In genomic region chr16:22564259-22564906, GRCm38 (mm10) we compare ENCODE assay signal across 8 mouse cellular contexts.
DNase-seq lines count a peak whose midpoint lies in the region; ATAC-seq lines count a peak whose summit lies in the region.

No protein-coding gene starts in this region.

- DNase-seq in ovary, postnatal 14 days (ENCODE audit: low spot score) = peak; percentile 38
- DNase-seq in ovary, postnatal 10 days (ENCODE audit: low spot score) = no peak
- DNase-seq in c-Kit-positive CD71-negative TER-119-negative erythroid progenitor cells, embryonic 14.5 days (ENCODE audit: low read depth) = peak; percentile 56
- peak; percentile 81 for DNase-seq in forebrain, embryonic 11.5 days (ENCODE audit: low spot score)
- DNase-seq in kidney, postnatal 4 days = peak; percentile 82 to 86
- DNase-seq in midbrain, embryonic 10.5 days (ENCODE audit: low spot score) = peak; percentile 66
- DNase-seq in spleen, postnatal 14 days (ENCODE audit: low spot score in 2 of 2) = peak; percentile 15 to 40

- no peak overlapping the region for H3K4me2 ChIP-seq in forebrain, embryonic 11.5 days (ENCODE audit: low read depth, low read length, severe bottlenecking)
- peak overlapping the region; percentile 52 for H3K4me2 ChIP-seq in heart, embryonic 16.5 days (ENCODE audit: low read depth, low read length)

- H3K27me3 ChIP-seq in forebrain, embryonic 11.5 days (ENCODE audit: control insufficient read depth, insufficient read depth, low read length) = no peaks in the 10 kb centered on the region
- H3K27me3 ChIP-seq in heart, embryonic 16.5 days (ENCODE audit: control insufficient read depth, insufficient read depth, low read length) = no peaks in the 10 kb centered on the region
- H3K27me3 ChIP-seq in midbrain, embryonic 10.5 days (ENCODE audit: low read depth, poor library complexity, severe bottlenecking) = peaks cover 14% of the 10 kb centered on the region

- no peaks in the 10 kb centered on the region for H3K36me3 ChIP-seq in forebrain, embryonic 11.5 days (ENCODE audit: control insufficient read depth, insufficient read depth, low read length)
- no peaks in the 10 kb centered on the region for H3K36me3 ChIP-seq in heart, embryonic 16.5 days (ENCODE audit: control insufficient read depth, insufficient read depth)
- no peaks in the 10 kb centered on the region for H3K36me3 ChIP-seq in midbrain, embryonic 10.5 days

- no peaks in the 10 kb centered on the region for H3K9me3 ChIP-seq in forebrain, embryonic 11.5 days (ENCODE audit: control insufficient read depth, low read length)
- H3K9me3 ChIP-seq in heart, embryonic 16.5 days (replicated peaks; ENCODE audit: control insufficient read depth, low read length) = no peaks in the 10 kb centered on the region
- H3K9me3 ChIP-seq in midbrain, embryonic 10.5 days (replicated peaks) = no peaks in the 10 kb centered on the region

- H3K4me1 ChIP-seq in forebrain, embryonic 11.5 days (replicated peaks; ENCODE audit: control insufficient read depth, insufficient read depth, low read length) = no peaks in the 10 kb centered on the region
- peaks cover 4% of the 10 kb centered on the region for H3K4me1 ChIP-seq in heart, embryonic 16.5 days (ENCODE audit: control insufficient read depth, insufficient read depth, low read length)
- no peaks in the 10 kb centered on the region for H3K4me1 ChIP-seq in midbrain, embryonic 10.5 days

- ATAC-seq in forebrain, embryonic 11.5 days (replicated peaks; ENCODE audit: low FRiP score) = no peak; the same call in 1 of the 2 replicates
- ATAC-seq in heart, embryonic 16.5 days (replicated peaks; ENCODE audit: extremely low read depth, insufficient read depth, low FRiP score) = peak; percentile 89

- H3K9ac ChIP-seq in forebrain, embryonic 11.5 days (ENCODE audit: low read length) = no peak overlapping the region
- H3K9ac ChIP-seq in heart, embryonic 16.5 days (ENCODE audit: low read length) = peak overlapping the region; percentile 10; the same call in 1 of the 2 replicates

- no peak overlapping the region for H3K27ac ChIP-seq in forebrain, embryonic 11.5 days (ENCODE audit: low read depth, low read length)
- H3K27ac ChIP-seq in heart, embryonic 16.5 days (ENCODE audit: low read length) = peak overlapping the region; percentile 88
- no peak overlapping the region for H3K27ac ChIP-seq in midbrain, embryonic 10.5 days (replicated peaks)

- 66% methylated on average over 14 of the region's 14 CpGs for WGBS in forebrain, embryonic 11.5 days
- 39% methylated on average over 14 of the region's 14 CpGs for WGBS in heart, embryonic 16.5 days
- 65% methylated on average over 14 of the region's 14 CpGs for WGBS in midbrain, embryonic 10.5 days

- H3K4me3 ChIP-seq in forebrain, embryonic 11.5 days (ENCODE audit: low read depth, low read length) = no peak overlapping the region
- peak overlapping the region; percentile 21 for H3K4me3 ChIP-seq in heart, embryonic 16.5 days (ENCODE audit: low read length)
- H3K4me3 ChIP-seq in midbrain, embryonic 10.5 days = no peak overlapping the region
